Mouse (Mus musculus) mouse trophoblast stem cell (cell line): Measurements from ENCODE around the gene Slc12a7.
"Not testable (repeated sequence)": the region's sequence is repeated elsewhere in the genome, so short reads cannot be mapped to it uniquely, and the experiment has no call there.

ENCODE experiments used
- in situ Hi-C, 2 experiments: fragments of 300-500 bp; cut with MseI, MboI; formaldehyde crosslinking; loops; 2 replicates in 1 of 2; 3 replicates in 1 of 2; pipeline ENCODE4 v1.15.1; 2025

The Slc12a7 gene

GRCm38 (mm10) chr13:73732742-73733700, at the start of gene Slc12a7:
Slc12a7 (plus strand) TSS chr13:73733094.
- in situ Hi-C loops, result no loop called here

GRCm38 (mm10) chr13:73683682-73684081, 49.2 kb upstream of the Slc12a7 start:
- in situ Hi-C loops, result no loop called here

- in situ Hi-C loops, result no loop called here
Observed at GRCm38 (mm10) chr13:73684412-73684811, 48.5 kb upstream of the Slc12a7 start.

GRCm38 (mm10) chr13:73685502-73685901, 47.4 kb upstream of the Slc12a7 start:
- in situ Hi-C loops, result no loop called here

- in situ Hi-C loops, result no loop called here
Observed at GRCm38 (mm10) chr13:73687601-73688000, 45.3 kb upstream of the Slc12a7 start.

DNA sequence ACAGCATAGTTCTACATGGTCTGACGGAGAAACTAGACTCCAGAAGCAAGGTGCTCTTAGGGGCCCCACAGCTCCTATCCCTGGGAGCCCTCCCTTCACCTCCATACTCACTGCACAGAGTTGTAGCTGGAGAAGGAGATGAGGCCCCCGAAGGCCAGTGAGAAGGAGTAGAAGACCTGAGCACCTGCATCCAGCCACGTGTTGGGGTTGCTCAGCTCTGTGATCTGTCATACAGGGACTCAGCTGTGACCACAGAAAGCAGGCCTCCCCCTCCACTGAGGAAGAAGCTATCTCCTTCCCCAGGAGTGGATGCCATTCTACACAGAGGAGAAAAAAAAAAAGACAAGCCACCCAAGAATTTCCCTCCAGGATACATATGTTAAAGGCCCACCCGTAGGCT, 44.0 kb upstream of the Slc12a7 start:
- in situ Hi-C loops, result no loop called here

DNA sequence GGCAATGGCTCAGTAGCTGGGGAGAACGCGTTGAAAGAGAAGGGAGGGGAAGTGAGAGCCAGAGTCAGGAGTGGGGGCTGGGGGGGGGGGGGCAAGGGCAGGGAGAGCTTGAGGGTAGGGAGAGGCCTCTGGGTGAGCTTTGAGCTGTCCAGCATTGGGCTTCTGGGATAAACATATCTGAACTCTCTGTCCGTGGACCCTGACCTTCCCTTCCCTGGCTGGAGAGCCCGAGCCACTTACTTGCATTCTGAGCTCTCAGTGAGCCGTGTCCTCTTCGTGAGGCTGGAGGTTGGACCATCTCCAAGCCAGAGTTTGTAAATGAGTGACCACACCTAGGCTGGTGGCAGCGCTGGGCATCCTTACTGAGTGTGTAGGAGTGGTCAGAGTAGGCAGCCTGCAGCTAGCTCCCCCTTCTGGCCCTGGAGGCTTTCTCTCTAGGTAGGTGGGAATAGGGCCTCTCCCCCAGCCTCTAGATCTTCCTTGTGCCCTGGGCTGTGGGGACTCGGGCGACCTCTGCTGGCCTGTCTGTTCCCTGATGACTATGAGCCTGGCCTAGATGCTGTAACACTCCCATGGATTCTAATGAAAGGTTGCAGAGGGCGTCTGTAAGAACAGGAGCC, 40.5 kb upstream of the Slc12a7 start:
- in situ Hi-C loops, result no loop called here

DNA sequence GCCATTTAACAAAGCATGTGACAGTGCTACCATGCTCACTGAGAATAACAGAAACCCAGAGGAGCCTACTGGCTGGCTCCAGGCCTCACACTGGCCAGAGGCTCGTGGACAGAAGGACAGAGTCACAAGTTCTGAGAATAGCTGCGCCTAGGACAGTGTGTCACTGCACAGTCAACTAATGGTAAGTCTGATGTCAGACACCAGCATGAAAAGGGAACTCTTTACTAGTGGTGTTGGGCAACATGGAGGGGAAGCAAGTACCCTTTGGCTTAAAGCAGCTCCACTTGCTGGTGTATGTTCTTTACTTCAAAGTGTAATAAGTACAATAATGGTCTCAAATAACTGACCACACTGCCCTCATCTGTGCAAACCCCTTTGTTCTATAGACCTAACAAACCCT, 39.6 kb upstream of the Slc12a7 start:
- in situ Hi-C loops, result no loop called here

DNA sequence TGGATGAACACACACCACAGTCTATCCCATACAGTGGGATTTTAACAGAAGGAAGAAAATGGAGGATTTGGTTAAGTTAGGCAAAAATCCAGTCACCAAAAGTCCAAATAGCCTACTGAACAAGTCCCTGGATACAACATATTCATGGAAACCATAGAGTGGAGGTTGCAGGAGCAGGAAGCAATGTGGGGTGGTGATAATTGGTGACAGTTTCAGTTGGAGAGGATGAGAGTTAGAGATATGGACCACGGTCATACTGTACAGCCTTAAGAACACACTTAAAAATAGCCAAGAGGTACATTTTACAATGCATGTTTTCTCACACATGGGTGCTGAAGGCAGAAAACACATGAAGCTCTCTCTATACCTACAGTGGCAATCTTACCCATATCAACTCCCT, 37.9 kb upstream of the Slc12a7 start:
- in situ Hi-C loops, result no loop called here

- in situ Hi-C loops, result no loop called here
Observed at GRCm38 (mm10) chr13:73696529-73696928, 36.4 kb upstream of the Slc12a7 start.

DNA sequence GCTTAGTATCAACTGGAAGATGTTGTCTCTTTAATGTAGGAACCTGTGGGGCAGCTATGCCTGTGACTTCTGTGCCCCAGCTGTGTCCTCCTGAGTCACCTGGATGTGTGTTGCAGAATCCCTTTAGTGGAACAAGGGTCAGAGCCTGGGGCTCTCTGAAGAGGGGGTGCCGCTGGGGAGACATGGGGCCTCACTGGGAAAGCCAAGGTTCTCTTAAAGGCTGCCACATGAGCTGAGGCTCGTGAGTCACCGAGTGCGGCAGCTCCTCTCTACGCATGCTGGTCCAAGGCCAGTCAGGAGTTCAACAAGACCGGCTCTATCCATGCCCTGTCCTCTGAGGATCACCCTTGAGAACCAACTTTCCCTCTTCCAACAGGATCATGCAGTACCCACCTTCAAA, 33.2 kb upstream of the Slc12a7 start:
- in situ Hi-C loops, result no loop called here

- in situ Hi-C loops, result no loop called here
Observed at GRCm38 (mm10) chr13:73700554-73700953, 32.3 kb upstream of the Slc12a7 start.

- in situ Hi-C loops, result no loop called here
Observed at GRCm38 (mm10) chr13:73701161-73701883, 31.6 kb upstream of the Slc12a7 start.

GRCm38 (mm10) chr13:73702776-73703175, 30.1 kb upstream of the Slc12a7 start:
- in situ Hi-C loops, result no loop called here

DNA sequence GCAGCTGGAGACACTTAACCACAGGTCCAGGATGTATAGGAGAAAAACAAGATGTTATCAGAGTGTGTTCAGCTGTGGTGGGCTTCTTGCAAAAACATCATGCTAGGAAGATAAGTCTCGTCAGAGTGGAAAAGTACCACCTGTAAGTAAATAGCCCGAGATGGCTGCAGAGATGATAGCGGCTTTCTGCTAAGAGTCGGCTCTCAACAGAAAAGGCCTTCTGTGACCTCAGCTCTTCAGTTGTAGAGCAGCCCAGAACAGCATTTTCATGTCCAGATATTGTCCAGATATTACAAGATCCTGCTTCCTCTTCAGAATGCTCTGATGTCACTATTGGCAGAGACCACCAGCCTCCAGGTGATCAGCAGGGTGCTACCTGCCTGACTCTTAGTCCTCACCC, 29.4 kb upstream of the Slc12a7 start:
- in situ Hi-C loops, result not testable (repeated sequence)

GRCm38 (mm10) chr13:73704694-73705325, 28.1 kb upstream of the Slc12a7 start, which contains the start of gene Slc6a19:
Slc6a19 (minus strand) TSS chr13:73704865.
- in situ Hi-C loops, result no loop called here

GRCm38 (mm10) chr13:73709491-73709890, 23.4 kb upstream of the Slc12a7 start:
- in situ Hi-C loops, result no loop called here

GRCm38 (mm10) chr13:73711221-73711620, 21.7 kb upstream of the Slc12a7 start:
- in situ Hi-C loops, result loop anchor here in 1 of 2 experiments (10.0 kb wide), 1 partner anchor 194 kb away; no protein-coding TSS in a partner anchor

- in situ Hi-C loops, result loop anchor here in 1 of 2 experiments (10.0 kb wide), 1 partner anchor 193 kb away; no protein-coding TSS in a partner anchor
Observed at GRCm38 (mm10) chr13:73711803-73712202, 21.1 kb upstream of the Slc12a7 start.

- in situ Hi-C loops, result loop anchor here in 1 of 2 experiments (10.0 kb wide), 1 partner anchor 193 kb away; no protein-coding TSS in a partner anchor
Observed at GRCm38 (mm10) chr13:73712228-73712627, 20.7 kb upstream of the Slc12a7 start.

DNA sequence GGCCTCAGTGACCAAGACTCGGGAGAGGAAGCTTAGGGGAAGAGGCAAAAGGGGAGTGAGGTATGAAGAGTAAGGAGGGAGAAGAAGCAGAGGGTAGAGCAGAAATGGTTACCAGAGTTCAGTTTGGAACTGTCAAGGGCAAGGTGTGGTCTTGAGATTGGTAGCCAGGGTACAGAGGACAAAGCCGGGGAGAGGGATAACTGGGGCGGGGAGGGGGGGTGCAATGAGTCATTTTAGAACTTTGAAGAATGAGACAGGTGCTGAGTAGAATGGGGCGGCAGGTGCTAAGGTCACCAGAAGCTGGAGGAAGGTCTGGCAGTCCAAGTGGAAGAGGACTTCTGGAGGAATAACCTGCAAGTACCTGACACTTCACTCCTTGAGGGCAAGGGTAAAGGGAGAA, 19.7 kb upstream of the Slc12a7 start:
- in situ Hi-C loops, result loop anchor here in 1 of 2 experiments (10.0 kb wide), 1 partner anchor 192 kb away; no protein-coding TSS in a partner anchor
